Mouse (Mus musculus): Measurements from ENCODE around the gene Gins3. TPM values are rescaled to one million over a fixed set of nuclear protein-coding genes. Genes with fewer than 3 reads are reported as not detected.

Gene Gins3
- polyA plus RNA-seq (2014; fragmentation: Illumina TruSeq; extraction: RNeasy Lipid Tissue Mini Kit (QIAGEN cat#74804); ENCODE audit: low read depth, low replicate concordance): 4.8 TPM

DNA sequence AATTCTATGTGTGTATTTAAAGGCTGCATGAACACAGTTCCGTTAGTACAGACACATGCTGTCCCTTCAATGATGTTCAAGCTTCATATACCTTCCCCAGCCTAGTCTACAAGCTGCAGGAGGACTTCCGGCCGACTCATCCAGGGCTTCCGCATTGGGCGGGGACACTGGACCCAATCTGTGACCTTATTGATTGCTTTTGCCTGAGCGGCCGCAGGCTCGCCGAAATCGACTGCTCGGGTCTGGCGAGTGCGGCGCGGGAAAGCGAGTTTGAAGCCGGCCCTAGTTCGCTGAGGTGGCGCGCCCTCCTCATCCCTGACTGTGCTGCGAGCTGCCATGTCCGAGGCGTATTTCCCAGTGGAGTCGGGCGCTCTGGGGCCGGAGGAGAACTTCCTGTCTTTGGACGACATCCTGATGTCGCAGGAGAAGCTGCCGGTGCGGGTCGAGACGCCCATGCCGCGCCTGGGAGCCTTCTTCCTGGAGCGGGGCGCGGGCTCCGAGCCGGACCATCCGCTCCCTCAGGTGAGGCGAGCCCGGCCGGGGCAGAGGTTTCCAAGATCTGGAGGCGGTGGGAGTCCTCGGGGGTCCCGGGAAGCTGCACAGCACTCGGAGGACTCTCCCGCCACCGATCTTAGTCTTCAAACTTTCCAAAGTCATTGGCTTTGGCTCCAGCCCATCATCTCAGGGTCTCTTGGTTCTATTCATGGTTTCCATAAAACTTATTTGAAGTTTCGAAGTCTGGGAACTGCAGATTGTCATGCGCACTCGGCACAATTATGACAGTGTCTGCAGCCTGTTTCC, at the start of gene Gins3:
Gene Gins3, plus strand, starts transcription at position 192 of the 801 bp plus-strand sequence.

DNA sequence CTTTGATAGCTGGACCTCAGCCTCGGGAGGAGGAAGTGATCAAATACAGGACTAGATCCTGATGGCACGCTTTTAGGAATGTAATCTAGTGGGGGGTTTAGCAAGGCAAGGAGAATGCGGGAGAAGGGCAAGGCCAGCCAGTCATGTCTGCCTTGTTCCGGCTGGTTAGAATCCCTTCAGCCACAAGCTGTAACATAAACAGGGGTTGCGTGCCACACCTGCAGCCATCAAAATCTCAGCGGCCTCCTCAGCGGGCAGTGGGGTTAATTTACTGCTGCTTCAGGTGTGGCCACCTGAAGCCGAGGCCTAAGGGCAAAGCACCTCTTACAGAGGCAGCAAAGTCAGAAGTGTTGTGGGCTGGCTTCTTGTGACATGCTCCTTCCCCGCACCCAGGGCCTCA, 43.4 kb downstream of the Gins3 start, which contains the start of gene Ndrg4:
Gene Ndrg4, plus strand, starts transcription at position 350 of the 400 bp plus-strand sequence.

Other genes with a start within 250 kb of the Gins3 start
- gene Cfap20, start 198.6 kb upstream of the Gins3 start, polyA plus RNA-seq (2014; fragmentation: Illumina TruSeq; extraction: RNeasy Lipid Tissue Mini Kit (QIAGEN cat#74804); ENCODE audit: low read depth, low replicate concordance): 73.4 TPM
- gene Csnk2a2, start 143.4 kb upstream of the Gins3 start, polyA plus RNA-seq (2014; fragmentation: Illumina TruSeq; extraction: RNeasy Lipid Tissue Mini Kit (QIAGEN cat#74804); ENCODE audit: low read depth, low replicate concordance): 162 TPM
- not detected for gene Ccdc113, start 99.4 kb upstream of the Gins3 start, polyA plus RNA-seq (2014; fragmentation: Illumina TruSeq; extraction: RNeasy Lipid Tissue Mini Kit (QIAGEN cat#74804); ENCODE audit: low read depth, low replicate concordance)
- not detected for gene Prss54, start 57.1 kb upstream of the Gins3 start, polyA plus RNA-seq (2014; fragmentation: Illumina TruSeq; extraction: RNeasy Lipid Tissue Mini Kit (QIAGEN cat#74804); ENCODE audit: low read depth, low replicate concordance)
- gene Ndrg4, start 43.5 kb downstream of the Gins3 start, polyA plus RNA-seq (2014; fragmentation: Illumina TruSeq; extraction: RNeasy Lipid Tissue Mini Kit (QIAGEN cat#74804); ENCODE audit: low read depth, low replicate concordance): 4.9 TPM
- gene Setd6, start 82.4 kb downstream of the Gins3 start, polyA plus RNA-seq (2014; fragmentation: Illumina TruSeq; extraction: RNeasy Lipid Tissue Mini Kit (QIAGEN cat#74804); ENCODE audit: low read depth, low replicate concordance): 9.8 TPM
- gene Cnot1, start 174.0 kb downstream of the Gins3 start, polyA plus RNA-seq (2014; fragmentation: Illumina TruSeq; extraction: RNeasy Lipid Tissue Mini Kit (QIAGEN cat#74804); ENCODE audit: low read depth, low replicate concordance): 292 TPM
- gene Sap18b, start 191.9 kb downstream of the Gins3 start, polyA plus RNA-seq (2014; fragmentation: Illumina TruSeq; extraction: RNeasy Lipid Tissue Mini Kit (QIAGEN cat#74804); ENCODE audit: low read depth, low replicate concordance): 3.2 TPM
- gene Slc38a7, start 220.1 kb downstream of the Gins3 start, polyA plus RNA-seq (2014; fragmentation: Illumina TruSeq; extraction: RNeasy Lipid Tissue Mini Kit (QIAGEN cat#74804); ENCODE audit: low read depth, low replicate concordance): 2.6 TPM